21 mouse cellular contexts compared by ENCODE assay signal in the genomic region with DNA sequence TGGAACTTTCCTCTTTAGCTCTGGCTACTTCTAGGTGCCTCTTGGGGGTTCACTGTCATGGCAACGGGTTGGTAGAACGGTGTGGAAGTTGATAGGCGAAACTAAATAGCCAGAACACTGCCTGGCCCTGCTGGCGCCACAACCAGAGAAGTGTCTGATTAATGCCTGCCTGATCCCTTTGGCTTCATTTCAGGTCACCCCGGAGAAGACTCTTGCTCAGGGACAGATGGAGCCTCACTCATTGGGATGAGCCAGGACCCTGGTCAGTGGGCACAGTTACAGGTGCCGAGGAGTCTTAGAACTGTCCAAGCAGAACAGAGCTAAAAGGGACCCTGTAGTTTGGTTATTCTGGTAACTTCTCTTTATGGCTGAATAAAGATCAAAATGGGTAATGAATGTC. TPM values are rescaled to one million over a fixed set of nuclear protein-coding genes. Genes with fewer than 3 reads are reported as not detected.
DNase-seq lines count a peak whose midpoint lies in the region; ATAC-seq lines count a peak whose summit lies in the region.
"Had no signal": no experiment of that assay in that cellular context is flagged by ENCODE, and none has a peak within 500 bp of the region (broad histone marks: within the 10 kb centered on the region; RNA-seq: fewer than 3 reads in every experiment).

No protein-coding gene starts in this region.

- H3K4me2 ChIP-seq in hindbrain, embryonic 15.5 days = no peak overlapping the region
- no peak overlapping the region for H3K4me2 ChIP-seq in hindbrain, embryonic 14.5 days (replicated peaks)
- H3K4me2 ChIP-seq: embryonic facial prominence, embryonic 12.5 days; heart, embryonic 13.5 days; intestine, embryonic 15.5 days had no signal

- no peak overlapping the region for H3K4me3 ChIP-seq in hindbrain, embryonic 15.5 days
- H3K4me3 ChIP-seq in hindbrain, embryonic 14.5 days (replicated peaks; ENCODE audit: low read length) = no peak overlapping the region
- H3K4me3 ChIP-seq: embryonic facial prominence, embryonic 12.5 days; heart, embryonic 13.5 days; intestine, embryonic 15.5 days had no signal

- no peak overlapping the region for H3K9ac ChIP-seq in hindbrain, embryonic 15.5 days
- no peak overlapping the region for H3K9ac ChIP-seq in hindbrain, embryonic 14.5 days
- H3K9ac ChIP-seq: embryonic facial prominence, embryonic 12.5 days; heart, embryonic 13.5 days; intestine, embryonic 15.5 days had no signal

- WGBS in hindbrain, embryonic 15.5 days = 63% methylated on average over 6 of the region's 6 CpGs
- 59% methylated on average over 6 of the region's 6 CpGs for WGBS in hindbrain, embryonic 14.5 days

- no peaks in the 10 kb centered on the region for H3K9me3 ChIP-seq in hindbrain, embryonic 15.5 days
- no peaks in the 10 kb centered on the region for H3K9me3 ChIP-seq in hindbrain, embryonic 14.5 days (ENCODE audit: control insufficient read depth, low read length)
- H3K9me3 ChIP-seq: embryonic facial prominence, embryonic 12.5 days; heart, embryonic 13.5 days; intestine, embryonic 15.5 days had no signal

- DNase-seq in cerebellum, postnatal 14 days = peak; percentile 63 to 79
- no peak for DNase-seq in cerebellum, adult 11 months
- no peak for DNase-seq in hindbrain, embryonic 14.5 days (ENCODE audit: low spot score)
- DNase-seq in left cerebral cortex, postnatal 4 days = peak; percentile 62
- no peak for DNase-seq in left cerebral cortex, adult 9 months (ENCODE audit: low spot score in 2 of 2)
- DNase-seq in ovary, postnatal 10 days (ENCODE audit: low spot score) = no peak
- DNase-seq: adrenal gland, postnatal 14 days; cerebellum, adult 9-10 months; gastrocnemius, postnatal 25 days; heart, postnatal 4 days; kidney, adult 8-10 months had no signal

- intact Hi-C loops in left cerebral cortex, postnatal 4 days (cut with DNase I) = no loop called here

- H3K27ac ChIP-seq in hindbrain, embryonic 15.5 days (replicated peaks) = no peak overlapping the region
- H3K27ac ChIP-seq in hindbrain, embryonic 14.5 days = no peak overlapping the region
- H3K27ac ChIP-seq: embryonic facial prominence, embryonic 12.5 days; heart, embryonic 13.5 days; intestine, embryonic 15.5 days had no signal

- H3K4me1 ChIP-seq in hindbrain, embryonic 15.5 days (replicated peaks) = no peaks in the 10 kb centered on the region
- no peaks in the 10 kb centered on the region for H3K4me1 ChIP-seq in hindbrain, embryonic 14.5 days (replicated peaks; ENCODE audit: control insufficient read depth, insufficient read depth, low read length)
- H3K4me1 ChIP-seq: intestine, embryonic 15.5 days had no signal

- no peaks in the 10 kb centered on the region for H3K27me3 ChIP-seq in hindbrain, embryonic 15.5 days
- H3K27me3 ChIP-seq in hindbrain, embryonic 14.5 days (ENCODE audit: control insufficient read depth, insufficient read depth, low read length) = no peaks in the 10 kb centered on the region
- H3K27me3 ChIP-seq: embryonic facial prominence, embryonic 12.5 days; heart, embryonic 13.5 days; intestine, embryonic 15.5 days; Patski had no signal

- H3K36me3 ChIP-seq in hindbrain, embryonic 15.5 days = no peaks in the 10 kb centered on the region
- H3K36me3 ChIP-seq in hindbrain, embryonic 14.5 days (replicated peaks; ENCODE audit: control insufficient read depth, insufficient read depth) = no peaks in the 10 kb centered on the region
- H3K36me3 ChIP-seq: embryonic facial prominence, embryonic 12.5 days; heart, embryonic 13.5 days; intestine, embryonic 15.5 days had no signal

- 0 out of 2 replicates have a peak, but pooled peaks have one; percentile 34 for ATAC-seq in hindbrain, embryonic 15.5 days (ENCODE audit: low FRiP score, low read depth)
- ATAC-seq in hindbrain, embryonic 14.5 days (ENCODE audit: low FRiP score) = no peak
- ATAC-seq: activated CD4-positive, CD25-positive, alpha-beta regulatory T cell, adult 4 months; forebrain, embryonic 16.5 days; intestine, embryonic 15.5 days; Patski had no signal

RNA-seq across cellular contexts. Expression of gene Lrrc55, which starts 23.5 kb away (rescaled TPM):
- polyA plus RNA-seq in hindbrain, embryonic 15.5 days (2015; fragmentation: Nextera tagmentation; extraction: Ambion mirVana) = 10.9 and 11.9 TPM in 2 replicates
- polyA plus RNA-seq in hindbrain, embryonic 14.5 days (2014; fragmentation: Nextera tagmentation; extraction: Ambion mirVana) = 9.7 and 13.0 TPM in 2 replicates
- 10 to 100 TPM; 53.3 to 54.1 TPM for total RNA-seq in left cerebral cortex, postnatal 4 days (2021)
- total RNA-seq: granulocyte monocyte progenitor cell, adult 5-6 weeks; MEL had no signal
- polyA plus RNA-seq: activated CD4-positive, CD25-positive, alpha-beta regulatory T cell, adult 4 months; C2C12 had no signal

RNA-seq across cellular contexts. Expression of gene Aplnr, which starts 37.5 kb away (rescaled TPM):
- polyA plus RNA-seq in hindbrain, embryonic 15.5 days (2015; fragmentation: Nextera tagmentation; extraction: Ambion mirVana) = 30.5 and 31.6 TPM in 2 replicates
- 29.2 and 35.2 TPM in 2 replicates for polyA plus RNA-seq in hindbrain, embryonic 14.5 days (2014; fragmentation: Nextera tagmentation; extraction: Ambion mirVana)
- total RNA-seq in left cerebral cortex, postnatal 4 days (2021) = 10 to 100 TPM; 27.9 to 28.4 TPM
- total RNA-seq: granulocyte monocyte progenitor cell, adult 5-6 weeks; MEL had no signal
- polyA plus RNA-seq: activated CD4-positive, CD25-positive, alpha-beta regulatory T cell, adult 4 months; C2C12 had no signal

Comparison
In these comparisons a context has a peak if more than half of its experiments do, and no peak if none do; other contexts are left out.
1. DNase-seq: peak in cerebellum, postnatal 14 days (2 of 2) and left cerebral cortex, postnatal 4 days (single experiment); none in cerebellum, adult 11 months (single experiment), hindbrain, embryonic 14.5 days (single experiment), left cerebral cortex, adult 9 months (0 of 2) and ovary, postnatal 10 days (single experiment).